Mouse (Mus musculus) right cerebral cortex, postnatal 14 days (tissue): ENCODE data around the gene Kcnh6.

ENCODE experiments used
- DNase-seq: peaks from one replicate; pipeline ENCODE4 v3.0.0; 2022

The Kcnh6 gene

DNA sequence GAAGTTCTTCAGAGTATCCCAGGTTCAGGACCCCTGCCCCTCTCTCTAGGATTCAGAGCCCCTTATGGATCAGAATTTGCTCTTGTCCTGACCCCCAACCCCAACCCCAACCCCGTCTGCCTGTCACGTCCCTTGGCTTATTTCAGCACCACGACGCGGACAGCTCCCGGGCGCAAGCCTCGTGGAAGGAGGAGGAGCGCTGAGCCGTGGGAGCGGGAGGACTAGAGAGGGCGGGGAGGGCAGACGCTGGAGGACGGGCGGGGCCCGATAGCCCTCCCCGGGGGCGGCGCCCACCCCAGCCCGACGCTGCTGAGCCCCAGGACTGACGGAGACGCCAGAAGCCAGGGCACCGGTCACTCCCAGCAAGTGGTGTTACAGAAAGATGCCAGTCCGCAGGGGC lies at the start of gene Kcnh6:
Gene Kcnh6 (plus strand): TSS at position 304 of the 400 bp plus-strand sequence.
- DNase-seq = peak; percentile 49

- no peak for DNase-seq
Observed at GRCm38 (mm10) chr11:105958566-105958965, 49.4 kb upstream of the Kcnh6 start.

GRCm38 (mm10) chr11:105959355-105959754 lies 48.6 kb upstream of the Kcnh6 start:
- DNase-seq = peak; percentile 41

- no peak for DNase-seq
Observed at GRCm38 (mm10) chr11:105964691-105965090, 43.2 kb upstream of the Kcnh6 start.

GRCm38 (mm10) chr11:105966288-105966687 lies 41.6 kb upstream of the Kcnh6 start:
- no peak for DNase-seq

- DNase-seq = peak; percentile 38
Observed at GRCm38 (mm10) chr11:105967741-105968574, 40.0 kb upstream of the Kcnh6 start, which contains the start of gene Ace. TSS of gene Ace (plus strand) at chr11:105967945.

DNA sequence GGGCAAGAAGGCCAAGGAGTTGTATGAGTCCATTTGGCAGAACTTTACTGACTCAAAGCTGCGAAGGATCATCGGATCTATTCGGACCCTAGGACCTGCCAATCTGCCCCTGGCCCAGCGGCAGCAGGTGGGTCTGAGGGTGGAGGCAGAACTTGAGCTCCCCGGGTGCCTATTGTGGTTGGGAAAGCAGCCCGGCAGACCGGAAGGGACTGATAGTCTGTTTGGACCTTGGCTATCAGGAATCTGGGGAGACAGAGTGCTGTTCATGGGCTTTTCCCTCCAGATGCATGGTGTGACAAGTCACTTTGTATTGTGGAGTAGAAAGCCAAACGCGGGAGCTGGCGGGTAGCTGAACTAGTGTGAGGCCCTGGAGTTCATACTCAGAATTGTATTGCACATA lies 39.0 kb upstream of the Kcnh6 start:
- DNase-seq = no peak

GRCm38 (mm10) chr11:105969516-105969915 lies 38.4 kb upstream of the Kcnh6 start:
- peak; percentile 44 for DNase-seq

GRCm38 (mm10) chr11:105974593-105974992 lies 33.3 kb upstream of the Kcnh6 start:
- no peak for DNase-seq

GRCm38 (mm10) chr11:105975050-105975449 lies 32.9 kb upstream of the Kcnh6 start:
- no peak for DNase-seq

DNA sequence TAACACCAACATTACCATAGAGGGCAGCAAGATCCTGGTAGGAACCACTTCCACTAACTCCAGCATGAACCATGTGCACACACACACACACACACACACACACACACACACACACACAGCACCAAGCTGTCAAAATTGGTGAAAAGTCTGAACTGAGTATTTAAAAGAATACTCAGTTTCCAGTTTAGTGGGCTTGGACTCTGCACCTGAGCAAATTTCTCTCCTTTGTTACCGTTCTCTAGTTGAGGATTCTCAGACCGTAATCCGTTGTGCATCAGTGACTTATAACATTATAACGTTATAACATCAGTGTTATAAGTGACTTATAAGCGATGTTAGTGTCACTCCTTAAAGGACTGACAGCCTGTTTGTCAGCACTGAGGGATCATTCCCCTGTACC lies 32.3 kb upstream of the Kcnh6 start:
- DNase-seq = no peak

DNA sequence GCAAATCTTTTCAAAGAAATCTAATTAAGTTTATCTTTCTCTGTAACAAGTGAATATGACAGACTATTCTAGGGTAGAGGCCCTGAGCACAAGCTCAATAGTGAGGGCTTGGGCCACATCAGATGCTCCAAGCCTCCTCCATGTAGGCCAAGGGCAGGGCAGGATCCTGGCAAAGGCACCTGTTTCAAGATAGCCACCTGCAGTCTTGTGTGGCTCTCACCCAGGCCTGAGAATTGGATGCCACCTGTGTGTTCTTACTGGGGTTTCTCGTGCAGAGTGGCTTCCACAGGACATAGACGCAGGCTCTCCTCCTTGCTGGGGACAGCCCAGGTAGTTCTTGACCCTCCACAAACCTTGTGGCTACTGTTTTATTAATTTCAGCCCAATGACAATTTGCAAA lies 29.7 kb upstream of the Kcnh6 start:
- DNase-seq = no peak

DNA sequence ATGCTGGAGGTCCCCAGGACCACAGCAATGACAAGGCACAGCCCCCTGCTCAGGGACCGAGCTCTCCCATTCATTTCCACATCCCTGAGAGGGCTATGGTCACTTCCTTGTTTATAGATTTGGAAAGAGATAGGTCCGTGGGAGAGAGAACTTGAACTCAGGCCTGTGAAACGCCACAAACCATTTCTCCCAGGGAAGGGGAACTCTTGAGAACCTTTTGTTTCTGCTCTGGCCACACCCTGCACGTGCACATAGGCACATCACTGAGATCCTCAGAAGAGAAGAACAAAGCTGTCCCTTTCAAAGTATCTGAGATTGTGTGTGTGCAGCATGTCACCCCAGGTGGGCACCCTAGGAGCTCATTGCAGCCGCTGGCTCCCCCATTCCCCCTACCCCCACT lies 29.3 kb upstream of the Kcnh6 start:
- no peak for DNase-seq

- DNase-seq = no peak
Observed at GRCm38 (mm10) chr11:105984452-105984851, 23.5 kb upstream of the Kcnh6 start.

- no peak for DNase-seq
Observed at GRCm38 (mm10) chr11:105987446-105987845, 20.5 kb upstream of the Kcnh6 start.

DNA sequence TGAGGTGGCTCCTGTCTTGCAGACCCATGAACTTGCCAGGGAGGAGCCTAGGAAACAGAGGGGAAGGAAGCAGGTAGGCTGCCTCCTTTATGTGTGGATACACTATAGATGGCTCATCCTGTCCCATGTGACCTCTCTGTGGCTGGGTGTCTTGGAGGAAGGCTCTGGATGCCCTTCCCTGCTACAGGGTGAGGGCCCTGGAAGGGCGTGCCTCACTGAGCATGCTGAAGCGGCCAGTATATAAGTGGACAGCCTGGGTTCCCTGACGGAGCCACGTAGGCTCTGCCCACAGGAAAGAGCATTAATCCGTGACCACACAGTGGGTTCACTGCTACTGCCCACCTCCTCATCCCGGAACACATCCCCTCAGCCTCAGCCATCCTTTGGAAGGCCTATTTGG lies 18.5 kb upstream of the Kcnh6 start:
- DNase-seq = no peak

GRCm38 (mm10) chr11:105990231-105990630 lies 17.7 kb upstream of the Kcnh6 start:
- DNase-seq = no peak

GRCm38 (mm10) chr11:105994375-105994774 lies 13.5 kb upstream of the Kcnh6 start, which contains the start of gene Ace3:
TSS of gene Ace3 (plus strand) at chr11:105994675.
- DNase-seq = no peak

- DNase-seq = no peak
Observed at GRCm38 (mm10) chr11:106000062-106000461, 7.9 kb upstream of the Kcnh6 start.

DNA sequence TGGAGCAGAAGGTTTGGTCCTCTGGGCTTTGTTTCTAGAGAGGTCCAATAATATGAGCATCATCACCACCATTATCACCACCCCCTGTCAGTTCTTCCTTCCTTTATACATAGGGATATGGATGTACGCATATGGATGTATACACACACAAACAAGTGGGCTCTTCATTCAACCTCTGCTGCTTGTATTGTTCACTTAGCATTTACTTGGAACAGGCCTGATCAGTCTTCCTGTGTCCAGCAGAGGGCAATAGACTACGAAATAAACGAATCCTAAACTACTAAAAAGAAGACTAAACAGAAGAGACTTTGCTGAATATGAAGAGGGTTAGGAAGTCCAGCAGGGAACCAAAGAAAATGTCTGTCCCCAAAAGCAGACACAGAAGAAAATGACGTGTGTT lies 6.2 kb upstream of the Kcnh6 start:
- no peak for DNase-seq

- no peak for DNase-seq
Observed at GRCm38 (mm10) chr11:106004576-106004975, 3.3 kb upstream of the Kcnh6 start.

- DNase-seq = no peak
Observed at GRCm38 (mm10) chr11:106005970-106006369, 2.0 kb upstream of the Kcnh6 start.

DNA sequence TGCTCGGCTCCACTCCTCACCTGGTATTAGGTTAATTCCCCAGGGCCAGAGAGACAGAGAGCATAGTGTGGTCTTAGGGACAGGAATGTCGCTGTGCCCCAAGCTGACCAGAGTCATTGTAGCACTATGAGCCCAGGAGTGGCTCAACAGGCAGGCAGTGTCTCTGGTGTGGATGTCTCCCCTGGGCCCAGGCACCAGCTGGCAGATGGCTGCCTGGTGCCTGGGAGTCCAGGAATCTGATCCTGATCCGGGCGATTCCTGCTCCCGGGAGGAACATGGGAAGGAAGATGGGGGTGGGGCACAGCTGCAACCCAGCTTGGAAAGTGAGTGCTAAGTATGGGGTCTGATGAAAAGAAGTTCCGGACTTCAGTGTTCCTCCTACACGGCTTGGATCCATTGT lies 4.8 kb downstream of the Kcnh6 start:
- DNase-seq = no peak

DNA sequence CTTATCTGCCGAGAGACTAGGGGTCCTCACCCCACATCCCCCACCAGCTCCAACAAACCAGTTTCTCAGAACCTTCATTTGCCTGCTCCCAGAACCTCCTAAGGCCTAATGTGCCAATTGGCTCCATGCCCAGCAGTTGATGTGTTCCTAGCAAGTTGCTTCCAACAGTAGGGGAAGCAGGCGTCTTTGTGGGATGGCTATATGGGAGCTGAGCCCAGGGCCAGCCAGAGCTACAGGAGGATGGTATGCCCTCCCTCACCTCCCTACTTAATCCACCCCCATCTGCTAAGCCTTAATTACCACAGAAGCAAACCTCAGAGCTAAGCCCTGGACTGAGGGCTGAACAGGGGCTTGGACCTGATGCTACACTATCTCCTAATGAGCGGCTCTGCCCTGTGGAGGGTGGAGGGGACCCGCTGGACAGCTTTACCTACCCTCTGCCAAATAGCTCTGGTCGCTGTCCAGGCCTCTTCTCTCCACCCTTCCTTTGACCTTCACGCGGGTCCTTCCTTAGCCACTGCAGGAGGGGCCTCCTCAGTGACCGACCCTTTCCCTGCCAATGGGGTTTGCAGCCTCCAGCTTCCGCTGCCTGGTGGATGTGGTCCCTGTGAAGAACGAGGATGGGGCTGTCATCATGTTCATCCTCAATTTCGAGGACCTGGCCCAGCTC lies 5.8 kb downstream of the Kcnh6 start:
- DNase-seq = peak; percentile 73
